Mouse (Mus musculus): ENCODE results near the gene Olfr676. TPM values are rescaled to one million over a fixed set of nuclear protein-coding genes. Genes with fewer than 3 reads are reported as not detected.
"Not testable (repeated sequence)": the region's sequence is repeated elsewhere in the genome, so short reads cannot be mapped to it uniquely, and the experiment has no call there.

The Olfr676 gene
- not detected for total RNA-seq (2021)
- long read RNA-seq, experiment 1: 0 reads
- long read RNA-seq, experiment 2: 0 reads

DNA sequence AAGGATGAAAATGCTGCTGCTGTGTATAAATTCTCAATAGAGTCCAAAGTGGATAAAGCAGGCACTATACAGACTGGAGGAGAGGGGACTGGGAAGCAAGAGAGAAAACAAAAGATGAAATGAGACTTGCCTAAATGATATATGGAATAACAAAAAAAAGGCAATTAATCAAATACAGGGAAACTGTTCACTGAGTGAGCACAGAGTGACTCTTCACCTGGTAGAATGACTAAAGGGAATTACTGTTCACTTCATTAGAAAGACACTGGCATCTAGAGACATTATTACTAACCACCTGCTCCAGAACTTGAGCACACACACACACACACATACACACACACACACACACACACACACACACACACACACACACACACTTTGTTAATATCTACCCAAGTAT is at the start of gene Olfr676:
Olfr676 (plus strand) TSS at position 301 of the 400 bp plus-strand sequence.
- intact Hi-C loops (cut with DNase I): no loop called here
- no peak for DNase-seq (ENCODE audit: low spot score in 2 of 2)

DNA sequence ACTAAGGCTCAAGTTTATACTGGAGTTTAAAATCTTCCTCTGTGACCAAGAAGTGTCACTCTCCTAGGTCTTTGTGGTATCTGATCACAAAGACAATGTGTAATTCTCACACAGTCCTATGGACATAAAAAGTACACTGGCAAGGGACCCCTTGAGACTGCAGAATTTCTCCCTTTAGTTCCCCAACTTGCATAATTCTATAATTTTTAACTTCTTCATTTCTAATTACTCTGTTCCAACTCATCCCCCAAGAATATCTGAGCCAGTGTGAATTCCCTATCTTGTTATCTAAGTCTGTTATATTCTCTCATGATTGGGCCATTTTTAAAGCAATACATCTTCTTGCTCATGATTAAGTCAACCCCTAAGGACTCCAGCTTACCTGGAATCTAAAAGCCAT is 30.6 kb upstream of the Olfr676 start, which contains the start of gene Olfr672:
Olfr672 (minus strand) TSS at position 101 of the 400 bp plus-strand sequence.
- intact Hi-C loops (cut with DNase I): no loop called here
- no peak for DNase-seq (ENCODE audit: low spot score in 2 of 2)

- intact Hi-C loops (cut with DNase I): no loop called here
- peak in 1 of 2 experiments; percentile 2 for DNase-seq (ENCODE audit: low spot score in 2 of 2)
These were observed 10.0 kb upstream of the Olfr676 start for GRCm38 (mm10) chr7:105022530-105022929.

DNA sequence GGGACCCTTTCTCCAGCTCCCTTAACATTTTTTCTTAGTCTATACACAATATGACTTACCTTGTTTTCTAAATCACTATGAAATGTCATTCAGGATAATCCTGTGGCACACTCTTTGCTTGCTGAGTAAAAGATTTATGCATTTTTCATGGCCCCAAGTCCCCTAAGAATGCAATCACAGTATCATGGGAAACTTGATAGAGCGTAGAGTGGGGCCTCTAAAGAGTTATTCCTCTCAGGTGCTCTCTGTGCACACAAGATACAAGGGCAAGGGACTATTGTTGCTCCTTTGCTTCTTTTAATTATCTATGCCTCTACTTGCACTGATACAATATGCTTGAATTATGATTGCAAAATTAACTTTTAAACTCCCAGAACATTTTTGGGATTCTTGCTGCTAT is 4.1 kb upstream of the Olfr676 start, which contains the start of gene Olfr675:
Olfr675 (minus strand) TSS at position 101 of the 400 bp plus-strand sequence.
- DNase-seq (ENCODE audit: low spot score in 2 of 2): no peak
- intact Hi-C loops (cut with DNase I): no loop called here

DNA sequence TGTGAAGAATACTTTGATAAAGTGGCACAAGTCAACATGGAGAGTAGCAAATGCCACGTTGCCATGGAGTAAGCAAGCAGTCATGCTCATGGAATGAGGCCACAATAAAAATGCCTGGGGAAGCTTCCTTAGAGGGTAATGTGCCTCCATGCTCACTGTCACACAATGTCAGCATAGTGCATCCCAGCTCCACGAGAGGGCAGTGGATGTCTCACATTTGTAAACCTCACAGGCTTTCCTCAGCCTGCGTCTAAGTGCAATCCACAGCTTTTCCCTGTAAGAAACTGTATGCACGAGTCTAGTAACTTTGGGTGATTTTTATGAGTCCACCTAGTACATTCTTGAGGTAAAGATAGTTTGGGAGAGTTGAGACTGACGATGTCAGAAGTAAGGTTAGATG is 1.3 kb downstream of the Olfr676 start:
- intact Hi-C loops (cut with DNase I): not testable (repeated sequence)
- DNase-seq (ENCODE audit: low spot score in 2 of 2): peak in 1 of 2 experiments; percentile 2

GRCm38 (mm10) chr7:105058951-105059350 is 26.5 kb downstream of the Olfr676 start:
- intact Hi-C loops (cut with DNase I): no loop called here
- DNase-seq (ENCODE audit: low spot score in 2 of 2): no peak

GRCm38 (mm10) chr7:105064175-105064574 is 31.7 kb downstream of the Olfr676 start, which contains the start of gene Olfr678:
Gene Olfr678 (plus strand): TSS chr7:105064475.
- intact Hi-C loops (cut with DNase I): no loop called here
- DNase-seq (ENCODE audit: low spot score in 2 of 2): no peak

- DNase-seq (ENCODE audit: low spot score in 2 of 2): no peak
- intact Hi-C loops (cut with DNase I): no loop called here
These were observed 48.4 kb downstream of the Olfr676 start, which contains the start of gene Olfr679 for GRCm38 (mm10) chr7:105080905-105081304. Gene Olfr679 (plus strand): TSS chr7:105081205.

Other genes starting within 250 kb of the Olfr676 start
- gene Usp17lb, start 190.1 kb upstream of the Olfr676 start, total RNA-seq (2021): not detected
- not detected for gene Usp17la, start 175.7 kb upstream of the Olfr676 start, total RNA-seq (2021)
- not detected for gene Olfr665, start 154.7 kb upstream of the Olfr676 start, total RNA-seq (2021)
- gene Olfr666, start 136.7 kb upstream of the Olfr676 start, total RNA-seq (2021): not detected
- not detected for gene Olfr667, start 111.2 kb upstream of the Olfr676 start, total RNA-seq (2021)
- gene Olfr668, start 104.6 kb upstream of the Olfr676 start, total RNA-seq (2021): not detected
- gene Olfr669, start 98.5 kb upstream of the Olfr676 start, total RNA-seq (2021): not detected
- gene Olfr670, start 70.1 kb upstream of the Olfr676 start, total RNA-seq (2021): not detected
- not detected for gene Olfr671, start 53.6 kb upstream of the Olfr676 start, total RNA-seq (2021)
- gene Olfr672, start 30.7 kb upstream of the Olfr676 start, total RNA-seq (2021): not detected
- gene Olfr675, start 4.2 kb upstream of the Olfr676 start, total RNA-seq (2021): not detected
- gene Olfr677, start 18.7 kb downstream of the Olfr676 start, total RNA-seq (2021): not detected
- not detected for gene Olfr678, start 31.8 kb downstream of the Olfr676 start, total RNA-seq (2021)
- gene Olfr679, start 48.5 kb downstream of the Olfr676 start, total RNA-seq (2021): not detected
- gene Olfr680-ps1, start 60.1 kb downstream of the Olfr676 start, total RNA-seq (2021): not detected
- not detected for gene Olfr681, start 84.1 kb downstream of the Olfr676 start, total RNA-seq (2021)
- gene Olfr683, start 114.3 kb downstream of the Olfr676 start, total RNA-seq (2021): not detected
- gene Olfr684, start 131.0 kb downstream of the Olfr676 start, total RNA-seq (2021): not detected
- gene Olfr685, start 153.3 kb downstream of the Olfr676 start, total RNA-seq (2021): not detected
- not detected for gene Olfr686, start 174.8 kb downstream of the Olfr676 start, total RNA-seq (2021)

Measured in left cerebral cortex, postnatal 14 days (tissue).